Mouse (Mus musculus) kidney, adult 9 months (tissue): ENCODE measurements around the gene Gm10322.

Source experiments
- DNase-seq: peaks from one replicate; pipeline ENCODE4 v3.0.0; 2022

The Gm10322 gene

GRCm38 (mm10) chr10:59602891-59603290 is 13.0 kb upstream of the Gm10322 start:
- DNase-seq: no peak

GRCm38 (mm10) chr10:59603843-59604242 is 12.0 kb upstream of the Gm10322 start:
- peak; percentile 73 for DNase-seq

GRCm38 (mm10) chr10:59604879-59605464 is 10.9 kb upstream of the Gm10322 start:
- no peak for DNase-seq

GRCm38 (mm10) chr10:59613276-59613675 is 2.6 kb upstream of the Gm10322 start:
- DNase-seq: no peak

- DNase-seq: no peak
These were observed 1.7 kb upstream of the Gm10322 start for GRCm38 (mm10) chr10:59614141-59614540.

- DNase-seq: peak; percentile 20
These were observed 452 bp upstream of the Gm10322 start for GRCm38 (mm10) chr10:59615411-59615810.

GRCm38 (mm10) chr10:59616522-59616921 is 659 bp downstream of the Gm10322 start, which contains the start of gene Mcu:
Gene Mcu (minus strand): TSS chr10:59616692.
- peak; percentile 98 for DNase-seq

GRCm38 (mm10) chr10:59617776-59618175 is 1.9 kb downstream of the Gm10322 start:
- DNase-seq: no peak

GRCm38 (mm10) chr10:59621355-59621754 is 5.5 kb downstream of the Gm10322 start:
- no peak for DNase-seq

- no peak for DNase-seq
These were observed 7.6 kb downstream of the Gm10322 start for GRCm38 (mm10) chr10:59623496-59623895.

GRCm38 (mm10) chr10:59628641-59629505 is 13.0 kb downstream of the Gm10322 start:
- DNase-seq: no peak

GRCm38 (mm10) chr10:59629506-59629782 is 13.6 kb downstream of the Gm10322 start:
- DNase-seq: no peak

GRCm38 (mm10) chr10:59636048-59636447 is 20.2 kb downstream of the Gm10322 start:
- no peak for DNase-seq

GRCm38 (mm10) chr10:59636751-59637533 is 21.1 kb downstream of the Gm10322 start:
- DNase-seq: no peak

- no peak for DNase-seq
These were observed 21.8 kb downstream of the Gm10322 start for GRCm38 (mm10) chr10:59637596-59638124.

- no peak for DNase-seq
These were observed 22.7 kb downstream of the Gm10322 start for GRCm38 (mm10) chr10:59638576-59638975.

GRCm38 (mm10) chr10:59642659-59643377 is 27.0 kb downstream of the Gm10322 start:
- DNase-seq: no peak

GRCm38 (mm10) chr10:59643645-59644044 is 27.8 kb downstream of the Gm10322 start:
- no peak for DNase-seq

GRCm38 (mm10) chr10:59644710-59645109 is 28.8 kb downstream of the Gm10322 start:
- DNase-seq: no peak

GRCm38 (mm10) chr10:59645153-59645552 is 29.3 kb downstream of the Gm10322 start:
- DNase-seq: no peak

- DNase-seq: no peak
These were observed 31.0 kb downstream of the Gm10322 start for GRCm38 (mm10) chr10:59646821-59647378.

GRCm38 (mm10) chr10:59656799-59657198 is 40.9 kb downstream of the Gm10322 start:
- DNase-seq: no peak
